ENCODE assay signal across 9 mouse cellular contexts in the genomic region with DNA sequence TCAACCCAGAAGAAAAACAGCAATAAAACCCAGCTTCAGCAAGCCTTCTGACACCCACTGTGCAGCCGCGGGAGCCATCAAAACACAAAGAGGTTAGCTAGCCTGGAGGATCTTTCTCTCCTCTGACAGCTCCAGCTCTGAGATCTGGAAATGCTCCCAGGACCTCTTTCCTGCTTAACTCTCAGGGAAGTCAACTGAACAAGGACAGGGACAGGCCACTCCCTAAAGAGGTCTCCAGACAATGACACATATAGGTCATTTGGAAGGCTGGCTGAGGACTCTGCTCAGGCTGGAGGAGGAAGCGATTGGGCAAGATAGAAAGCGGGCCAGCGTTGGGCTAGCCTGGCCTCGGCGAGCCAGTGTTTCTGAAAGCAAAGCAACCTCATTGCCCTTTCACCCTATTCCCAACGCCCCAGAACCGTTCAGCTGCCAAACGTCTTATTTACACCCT. TPM values are rescaled to one million over a fixed set of nuclear protein-coding genes. Genes with fewer than 3 reads are reported as not detected.
A peak's percentile ranks its signal among the peaks of the same experiment; 100 is the strongest.
DNase-seq lines count a peak whose midpoint lies in the region; ATAC-seq lines count a peak whose summit lies in the region.
"Had no signal": no experiment of that assay in that cellular context is flagged by ENCODE, and none has a peak within 500 bp of the region (broad histone marks: within the 10 kb centered on the region; RNA-seq: fewer than 3 reads in every experiment).

No protein-coding gene starts in this region.

- no peaks in the 10 kb centered on the region for H3K27me3 ChIP-seq in intestine, embryonic 15.5 days (replicated peaks)
- H3K27me3 ChIP-seq: embryonic facial prominence, embryonic 12.5 days had no signal

- WGBS in intestine, embryonic 15.5 days = 57% methylated on average over 10 of the region's 10 CpGs

- H3K4me2 ChIP-seq in intestine, embryonic 15.5 days (replicated peaks) = no peak overlapping the region

- no peak overlapping the region for H3K4me3 ChIP-seq in intestine, embryonic 15.5 days (replicated peaks)

- no peaks in the 10 kb centered on the region for H3K9me3 ChIP-seq in intestine, embryonic 15.5 days
- H3K9me3 ChIP-seq: embryonic facial prominence, embryonic 12.5 days had no signal

- H3K27ac ChIP-seq in intestine, embryonic 15.5 days = no peak overlapping the region
- H3K27ac ChIP-seq: embryonic facial prominence, embryonic 12.5 days had no signal

- no peaks in the 10 kb centered on the region for H3K36me3 ChIP-seq in intestine, embryonic 15.5 days
- H3K36me3 ChIP-seq: embryonic facial prominence, embryonic 12.5 days had no signal

- ATAC-seq in intestine, embryonic 15.5 days = 0 out of 2 replicates have a peak, but pooled peaks have one; percentile 10
- ATAC-seq in frontal cortex, adult (ENCODE audit: low TSS enrichment) = no peak

- no peak overlapping the region for H3K9ac ChIP-seq in intestine, embryonic 15.5 days

- DNase-seq in kidney, adult 11 months = peak; percentile 63
- no peak for DNase-seq in kidney, adult 18-20 months
- DNase-seq in heart, adult 11 months = peak; percentile 99
- peak; percentile 44 to 45 for DNase-seq in lung, adult 18-20 months
- DNase-seq in retina, embryonic 14.5 days (ENCODE audit: low spot score) = peak; percentile 50
- no peak for DNase-seq in Muller cell, postnatal 12 days (ENCODE audit: inconsistent ontology term)

- H3K4me1 ChIP-seq in intestine, embryonic 15.5 days (replicated peaks) = 0 out of 2 replicates have a peak, but pooled peaks cover 3% of the 10 kb centered on the region

RNA-seq across cellular contexts. Expression of gene Hdhd5, which starts 8.7 kb away (rescaled TPM):
- polyA plus RNA-seq in intestine, embryonic 15.5 days (2015; fragmentation: Nextera tagmentation; extraction: Ambion mirVana) = 15.7 and 16.5 TPM in 2 replicates

RNA-seq across cellular contexts. Expression of gene Tmem121b, which starts 46.2 kb away (rescaled TPM):
- polyA plus RNA-seq in intestine, embryonic 15.5 days (2015; fragmentation: Nextera tagmentation; extraction: Ambion mirVana) = 0.05 and 0.10 TPM in 2 replicates

Comparison
In these comparisons a context has a peak if more than half of its experiments do, and no peak if none do; other contexts are left out.
1. DNase-seq: peak in kidney, adult 11 months (single experiment), heart, adult 11 months (single experiment), lung, adult 18-20 months (2 of 2) and retina, embryonic 14.5 days (single experiment); none in kidney, adult 18-20 months (single experiment) and Muller cell, postnatal 12 days (single experiment).